Mouse (Mus musculus): ENCODE data around the gene Shisa9. TPM values are rescaled to one million over a fixed set of nuclear protein-coding genes. Genes with fewer than 3 reads are reported as not detected.

The Shisa9 gene
- polyA plus RNA-seq, 2 experiments: 0.21 to 0.27 TPM

DNA sequence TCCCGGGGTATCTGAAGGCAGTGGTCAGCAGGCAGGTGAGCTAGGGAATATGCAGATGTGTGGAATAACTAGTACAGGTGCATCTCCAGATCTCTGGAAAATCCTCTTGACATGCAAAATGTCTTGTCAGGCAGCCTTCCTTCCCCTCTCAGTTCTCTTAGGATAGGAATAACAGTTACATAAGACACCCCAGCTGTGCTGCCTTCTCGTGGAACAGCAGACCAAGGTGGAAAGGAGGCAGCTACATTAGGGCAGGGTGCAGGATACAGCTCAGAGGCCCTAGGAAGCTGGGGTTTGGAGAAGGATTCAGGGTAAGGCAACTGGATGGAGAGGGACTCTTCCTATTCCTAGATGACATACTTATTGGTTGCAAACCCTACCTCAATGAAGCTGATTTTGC, 111.5 kb downstream of the Shisa9 start:
- Histone ChIP-seq H3K4me1 (replicated peaks; ENCODE audit: control insufficient read depth in 2 of 2, insufficient read depth in 2 of 2, low read length in 1 of 2) (no peaks in the 10 kb centered on the region), H3K4me3 (ENCODE audit: insufficient read depth in 1 of 2, low read depth in 2 of 2, low read length in 2 of 2) (no peak overlapping the region), H3K9me3 (ENCODE audit: control insufficient read depth, low read length) (no peaks in the 10 kb centered on the region), H3K4me2 (ENCODE audit: low read depth) (no peak overlapping the region), H3K27ac (no peak overlapping the region), H3K36me3 (replicated peaks; ENCODE audit: control insufficient read depth, insufficient read depth, low read depth) (no peaks in the 10 kb centered on the region), H3K27me3 (ENCODE audit: control insufficient read depth, insufficient read depth, low read length) (no peaks in the 10 kb centered on the region), H3K9ac (replicated peaks) (no peak overlapping the region)
- TF ChIP-seq EP300 (IDR thresholded peaks at IDR 0.05; ENCODE audit: low read depth) (no peak), CTCF (IDR thresholded peaks at IDR 0.05; ENCODE audit: low read depth) (no peak)
- WGBS (ENCODE audit: insufficient replicate concordance): 38% methylated on average over 2 of the region's 2 CpGs
- ATAC-seq (ENCODE audit: insufficient read depth): no peak
- no peak for DNase-seq (ENCODE audit: low read depth in 3 of 3, low spot score in 3 of 3)

DNA sequence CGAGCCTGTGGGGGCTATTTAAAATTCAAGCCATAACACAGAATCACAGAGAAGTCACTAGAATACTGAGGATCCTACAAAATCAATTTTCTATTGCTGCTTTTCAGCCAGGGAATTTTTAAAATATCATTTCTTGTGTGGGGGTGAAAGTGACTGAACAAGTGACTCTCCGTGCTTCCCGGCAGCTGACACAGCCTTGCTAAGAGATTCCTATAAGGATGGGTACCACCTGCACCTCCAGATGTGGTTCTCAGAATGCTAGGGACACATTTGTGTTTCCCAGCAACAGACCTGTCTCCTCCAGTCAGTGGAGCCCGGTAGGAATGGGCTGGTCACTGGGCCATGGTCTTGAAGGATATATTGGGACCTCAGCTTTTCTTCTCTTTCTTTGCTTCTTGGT, 124.5 kb downstream of the Shisa9 start:
- H3K4me3 ChIP-seq (ENCODE audit: insufficient read depth in 1 of 2, low read depth in 2 of 2, low read length in 2 of 2): no peak overlapping the region
- no peaks in the 10 kb centered on the region for H3K9me3 ChIP-seq (ENCODE audit: control insufficient read depth, low read length)
- TF ChIP-seq CTCF (IDR thresholded peaks at IDR 0.05; ENCODE audit: low read depth) (no peak), EP300 (IDR thresholded peaks at IDR 0.05; ENCODE audit: low read depth) (no peak)
- WGBS (ENCODE audit: insufficient replicate concordance): 54% methylated on average over 4 of the region's 4 CpGs
- no peaks in the 10 kb centered on the region for H3K4me1 ChIP-seq (replicated peaks; ENCODE audit: control insufficient read depth in 2 of 2, insufficient read depth in 2 of 2, low read length in 1 of 2)
- H3K36me3 ChIP-seq (replicated peaks; ENCODE audit: control insufficient read depth, insufficient read depth, low read depth): no peaks in the 10 kb centered on the region
- no peak overlapping the region for H3K4me2 ChIP-seq (ENCODE audit: low read depth)
- no peaks in the 10 kb centered on the region for H3K27me3 ChIP-seq (ENCODE audit: control insufficient read depth, insufficient read depth, low read length)
- no peak for DNase-seq (ENCODE audit: low read depth in 3 of 3, low spot score in 3 of 3)
- no peak for ATAC-seq (ENCODE audit: insufficient read depth)
- no peak overlapping the region for H3K27ac ChIP-seq
- H3K9ac ChIP-seq (replicated peaks): no peak overlapping the region

DNA sequence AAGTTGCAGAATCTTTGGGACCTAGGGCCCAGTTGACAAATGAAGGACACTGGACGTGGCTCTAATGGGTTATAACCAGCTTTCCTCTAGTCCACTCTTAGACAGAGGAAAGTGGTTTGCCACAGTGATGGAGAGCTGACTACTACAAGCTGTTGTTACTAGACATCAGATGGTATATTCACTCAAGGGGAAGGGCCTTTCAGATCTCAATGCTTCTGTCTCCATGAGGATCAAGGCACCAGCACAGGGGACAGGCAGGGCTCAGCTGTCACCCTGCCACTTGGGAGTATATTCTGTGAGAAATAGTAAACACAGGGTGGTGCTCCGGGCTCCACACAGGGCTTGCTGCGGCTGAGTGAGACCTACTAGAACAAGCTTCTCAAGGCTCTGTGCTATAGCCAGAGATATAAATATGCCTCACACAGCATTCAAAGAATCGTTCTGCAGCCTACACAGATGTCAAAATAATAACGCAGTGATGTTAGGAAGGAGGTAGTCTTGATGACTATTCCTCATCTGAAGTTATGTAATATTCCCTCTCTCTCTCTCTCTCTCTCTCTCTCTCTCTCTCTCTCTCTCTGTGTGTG, 127.0 kb downstream of the Shisa9 start:
- Histone ChIP-seq H3K27me3 (ENCODE audit: control insufficient read depth, insufficient read depth, low read length) (no peaks in the 10 kb centered on the region), H3K4me1 (replicated peaks; ENCODE audit: control insufficient read depth in 2 of 2, insufficient read depth in 2 of 2, low read length in 1 of 2) (no peaks in the 10 kb centered on the region), H3K27ac (no peak overlapping the region), H3K9ac (replicated peaks) (no peak overlapping the region), H3K9me3 (ENCODE audit: control insufficient read depth, low read length) (no peaks in the 10 kb centered on the region), H3K36me3 (replicated peaks; ENCODE audit: control insufficient read depth, insufficient read depth, low read depth) (no peaks in the 10 kb centered on the region), H3K4me2 (ENCODE audit: low read depth) (no peak overlapping the region), H3K4me3 (ENCODE audit: insufficient read depth in 1 of 2, low read depth in 2 of 2, low read length in 2 of 2) (no peak overlapping the region)
- ATAC-seq (ENCODE audit: insufficient read depth) (no peak), DNase-seq (ENCODE audit: low read depth in 3 of 3, low spot score in 3 of 3) (no peak)
- WGBS (ENCODE audit: insufficient replicate concordance): 57% methylated on average over 5 of the region's 5 CpGs
- TF ChIP-seq EP300 (IDR thresholded peaks at IDR 0.05; ENCODE audit: low read depth) (no peak), CTCF (IDR thresholded peaks at IDR 0.05; ENCODE audit: low read depth) (no peak)

- ATAC-seq (ENCODE audit: insufficient read depth): no peak
- TF ChIP-seq EP300 (IDR thresholded peaks at IDR 0.05; ENCODE audit: low read depth) (no peak), CTCF (IDR thresholded peaks at IDR 0.05; ENCODE audit: low read depth) (no peak)
Observed at GRCm38 (mm10) chr16:12114396-12114795, 130.5 kb downstream of the Shisa9 start.

DNA sequence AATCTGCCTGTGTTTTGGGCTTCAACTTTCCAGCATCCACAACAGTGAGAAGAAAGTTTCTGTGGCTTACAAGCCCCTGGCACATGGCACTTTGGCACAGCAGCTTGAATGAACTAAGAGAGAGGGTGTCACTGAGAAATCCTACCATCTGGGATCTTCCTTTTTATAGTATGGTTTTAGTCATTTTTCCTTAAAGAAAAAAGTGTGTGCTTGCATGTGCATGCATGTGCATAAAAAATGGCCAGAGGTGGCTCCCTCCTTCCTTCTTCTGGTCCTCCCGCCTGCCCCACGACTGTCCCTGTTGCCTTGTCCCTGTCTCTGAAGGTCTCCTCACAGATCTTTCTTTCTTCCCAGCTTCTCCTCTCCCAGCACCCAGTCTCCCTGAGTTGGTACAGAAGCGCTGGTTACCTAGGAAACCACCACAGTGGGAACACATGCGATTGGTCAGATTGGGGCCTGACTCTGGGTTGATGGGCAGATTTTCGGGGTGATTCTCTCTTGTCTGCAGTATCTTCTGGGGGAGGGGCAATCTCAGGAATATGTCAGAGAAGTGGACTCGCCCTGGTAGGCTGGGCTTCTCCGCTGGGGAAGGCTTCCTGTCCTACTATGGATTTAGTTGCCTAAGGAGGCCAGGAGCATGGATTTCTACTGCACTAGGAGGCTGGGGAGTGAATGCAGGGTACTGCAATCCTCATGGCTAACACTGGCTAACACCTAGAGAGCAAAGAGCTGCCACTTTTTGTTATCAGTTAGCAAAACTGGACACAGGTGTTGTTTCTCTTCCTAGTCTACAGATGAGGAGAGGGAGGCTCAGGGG, 131.3 kb downstream of the Shisa9 start:
- Histone ChIP-seq H3K36me3 (replicated peaks; ENCODE audit: control insufficient read depth, insufficient read depth, low read depth) (no peaks in the 10 kb centered on the region), H3K9me3 (ENCODE audit: control insufficient read depth, low read length) (no peaks in the 10 kb centered on the region), H3K27ac (no peak overlapping the region), H3K9ac (replicated peaks) (no peak overlapping the region), H3K27me3 (ENCODE audit: control insufficient read depth, insufficient read depth, low read length) (no peaks in the 10 kb centered on the region), H3K4me3 (ENCODE audit: insufficient read depth in 1 of 2, low read depth in 2 of 2, low read length in 2 of 2) (no peak overlapping the region), H3K4me2 (ENCODE audit: low read depth) (no peak overlapping the region), H3K4me1 (replicated peaks; ENCODE audit: control insufficient read depth in 2 of 2, insufficient read depth in 2 of 2, low read length in 1 of 2) (no peaks in the 10 kb centered on the region)
- ATAC-seq (ENCODE audit: insufficient read depth) (no peak), DNase-seq (ENCODE audit: low read depth in 3 of 3, low spot score in 3 of 3) (no peak)
- no peak for TF ChIP-seq EP300 (IDR thresholded peaks at IDR 0.05; ENCODE audit: low read depth)
- TF ChIP-seq CTCF (IDR thresholded peaks at IDR 0.05; ENCODE audit: low read depth): no peak
- 47% methylated on average over 7 of the region's 7 CpGs for WGBS (ENCODE audit: insufficient replicate concordance)

More at GRCm38 (mm10) chr16:12114396-12114795, 130.5 kb downstream of the Shisa9 start:
- no peak overlapping the region for H3K9ac ChIP-seq (replicated peaks)
- 72% methylated on average over 5 of the region's 5 CpGs for WGBS (ENCODE audit: insufficient replicate concordance)
- H3K27ac ChIP-seq: no peak overlapping the region
- DNase-seq (ENCODE audit: low read depth in 3 of 3, low spot score in 3 of 3): no peak
- no peak overlapping the region for H3K4me2 ChIP-seq (ENCODE audit: low read depth)
- no peaks in the 10 kb centered on the region for H3K9me3 ChIP-seq (ENCODE audit: control insufficient read depth, low read length)
- no peaks in the 10 kb centered on the region for H3K27me3 ChIP-seq (ENCODE audit: control insufficient read depth, insufficient read depth, low read length)
- H3K4me3 ChIP-seq (ENCODE audit: insufficient read depth in 1 of 2, low read depth in 2 of 2, low read length in 2 of 2): no peak overlapping the region
- H3K36me3 ChIP-seq (replicated peaks; ENCODE audit: control insufficient read depth, insufficient read depth, low read depth): no peaks in the 10 kb centered on the region
- no peaks in the 10 kb centered on the region for H3K4me1 ChIP-seq (replicated peaks; ENCODE audit: control insufficient read depth in 2 of 2, insufficient read depth in 2 of 2, low read length in 1 of 2)

Data from liver, embryonic 14.5 days (tissue).